Mouse (Mus musculus): ENCODE data around the gene Mecom. TPM values are rescaled to one million over a fixed set of nuclear protein-coding genes. Genes with fewer than 3 reads are reported as not detected.

Mecom gene
- total and polyA plus RNA-seq, 3 experiments, result not detected

DNA sequence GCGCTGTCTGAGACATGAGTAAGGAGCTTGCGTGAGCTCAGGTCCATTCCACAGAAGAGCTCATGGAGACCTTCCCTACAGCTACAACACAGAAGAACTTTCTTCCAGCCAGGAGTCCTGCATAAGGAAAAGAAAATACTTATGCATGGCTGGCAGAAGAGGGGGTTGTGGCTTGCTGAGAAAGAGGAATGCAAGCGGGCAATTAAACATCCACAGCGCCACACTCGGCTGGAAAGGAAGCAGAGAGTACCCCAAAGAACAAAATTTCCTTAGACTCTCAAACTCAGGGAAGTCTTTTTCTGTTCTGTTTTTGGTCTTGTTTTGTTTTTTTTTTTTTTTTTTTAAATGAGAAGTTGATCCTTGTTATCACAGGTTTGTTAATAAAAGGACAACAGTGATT, 300.6 kb downstream of the Mecom start:
- DNase-seq (ENCODE audit: extremely low read depth), result no peak
- Histone ChIP-seq H3K9me3 (replicated peaks; ENCODE audit: low read length) (no peaks in the 10 kb centered on the region), H3K27ac (ENCODE audit: insufficient read depth, low read depth) (no peak overlapping the region), H3K79me2 (replicated peaks; ENCODE audit: control insufficient read depth, extremely low read depth, insufficient read depth, poor library complexity, severe bottlenecking) (no peaks in the 10 kb centered on the region), H3K4me2 (ENCODE audit: insufficient read depth, low read depth, poor library complexity, severe bottlenecking) (no peak overlapping the region), H3K27me3 (replicated peaks) (no peaks in the 10 kb centered on the region), H3K4me1 (ENCODE audit: control insufficient read depth in 1 of 2, insufficient read depth in 2 of 2) (peaks cover 0 to 11% of the 10 kb centered on the region in 2 experiments; a peak in 2 of 4 replicates), H3K36me3 (replicated peaks in 1 of 2; ENCODE audit: control insufficient read depth in 1 of 2, insufficient read depth in 1 of 2, low read length in 1 of 2) (no peaks in the 10 kb centered on the region), H3K9ac (ENCODE audit: insufficient read depth, low read depth) (no peak overlapping the region), H3K4me3 (replicated peaks in 1 of 3; ENCODE audit: low read depth in 2 of 3, low read length in 2 of 3, poor library complexity in 1 of 3) (no peak overlapping the region)
- dilution Hi-C loops (cut with MboI; ENCODE audit: extremely low pct_ligation_motif_present, extremely low pct_unique_long_range_greater_than_20kb, low sequenced_read_pairs), result no loop called here
- in situ Hi-C loops (cut with MboI; ENCODE audit: low pct_ligation_motif_present, low pct_unique_long_range_greater_than_20kb, low sequenced_read_pairs), result no loop called here
- TF ChIP-seq E2F4 (IDR thresholded peaks at IDR 0.05; ENCODE audit: insufficient replicate concordance, low read depth, low read length) (no peak), ZMIZ1 (IDR thresholded peaks at IDR 0.05; ENCODE audit: low read depth, low read length) (no peak), GABPA (IDR thresholded peaks at IDR 0.05; ENCODE audit: insufficient replicate concordance, low read depth, low read length) (no peak), ZNF384 (IDR thresholded peaks at IDR 0.05; ENCODE audit: low read depth, low read length) (no peak), MAX (IDR thresholded peaks at IDR 0.05; ENCODE audit: low read length) (no peak), MAFK (IDR thresholded peaks at IDR 0.05; ENCODE audit: insufficient replicate concordance, low read length) (no peak), RAD21 (IDR thresholded peaks at IDR 0.05; ENCODE audit: low read depth, low read length) (no peak), JUND (conservative IDR thresholded peaks at IDR 0.05; ENCODE audit: low read depth, low read length) (no peak), POLR2A (IDR thresholded peaks at IDR 0.05; ENCODE audit: low read depth, low read length) (no peak), RCOR1 (conservative IDR thresholded peaks at IDR 0.05; ENCODE audit: low read depth, low read length) (no peak), ZKSCAN1 (IDR thresholded peaks at IDR 0.05; ENCODE audit: borderline replicate concordance, low read depth, low read length) (no peak), UBTF (IDR thresholded peaks at IDR 0.05; ENCODE audit: low read depth, low read length) (no peak)

GRCm38 (mm10) chr3:30246431-30247041, 301.3 kb downstream of the Mecom start:
- DNase-seq (ENCODE audit: extremely low read depth), result no peak

GRCm38 (mm10) chr3:30245950-30246349, 301.9 kb downstream of the Mecom start:
- no peak overlapping the region for H3K9ac ChIP-seq (ENCODE audit: insufficient read depth, low read depth)
- TF ChIP-seq MYC (IDR thresholded peaks at IDR 0.05; ENCODE audit: low read depth, low read length), result no peak
- no peak for TF ChIP-seq NRF1 (IDR thresholded peaks at IDR 0.05; ENCODE audit: low read depth, low read length)
- no peak for TF ChIP-seq NELFE (IDR thresholded peaks at IDR 0.05; ENCODE audit: low read depth, low read length)
- TF ChIP-seq MXI1 (IDR thresholded peaks at IDR 0.05; ENCODE audit: low read depth, low read length), result no peak
- no peak for TF ChIP-seq POLR2AphosphoS2 (IDR thresholded peaks at IDR 0.05; ENCODE audit: low read depth, low read length)
- no peak for TF ChIP-seq ZNF384 (IDR thresholded peaks at IDR 0.05; ENCODE audit: low read depth, low read length)
- TF ChIP-seq MAX (IDR thresholded peaks at IDR 0.05; ENCODE audit: low read length), result no peak
- no peaks in the 10 kb centered on the region for H3K27me3 ChIP-seq (replicated peaks)
- no peak overlapping the region for H3K4me2 ChIP-seq (ENCODE audit: insufficient read depth, low read depth, poor library complexity, severe bottlenecking)
- no peaks in the 10 kb centered on the region for H3K36me3 ChIP-seq (replicated peaks in 1 of 2; ENCODE audit: control insufficient read depth in 1 of 2, insufficient read depth in 1 of 2, low read length in 1 of 2)
- no peak overlapping the region for H3K27ac ChIP-seq (ENCODE audit: insufficient read depth, low read depth)
- no peaks in the 10 kb centered on the region for H3K9me3 ChIP-seq (replicated peaks; ENCODE audit: low read length)
- dilution Hi-C loops (cut with MboI; ENCODE audit: extremely low pct_ligation_motif_present, extremely low pct_unique_long_range_greater_than_20kb, low sequenced_read_pairs), result no loop called here
- no peak for DNase-seq (ENCODE audit: extremely low read depth)
- H3K4me3 ChIP-seq (replicated peaks in 1 of 3; ENCODE audit: low read depth in 2 of 3, low read length in 2 of 3, poor library complexity in 1 of 3), result no peak overlapping the region
- in situ Hi-C loops (cut with MboI; ENCODE audit: low pct_ligation_motif_present, low pct_unique_long_range_greater_than_20kb, low sequenced_read_pairs), result no loop called here
- peaks cover 0 to 11% of the 10 kb centered on the region in 2 experiments; a peak in 2 of 4 replicates for H3K4me1 ChIP-seq (ENCODE audit: control insufficient read depth in 1 of 2, insufficient read depth in 2 of 2)
- H3K79me2 ChIP-seq (replicated peaks; ENCODE audit: control insufficient read depth, extremely low read depth, insufficient read depth, poor library complexity, severe bottlenecking), result no peaks in the 10 kb centered on the region

More at GRCm38 (mm10) chr3:30246431-30247041, 301.3 kb downstream of the Mecom start:
- no peaks in the 10 kb centered on the region for H3K27me3 ChIP-seq (replicated peaks)
- H3K27ac ChIP-seq (ENCODE audit: insufficient read depth, low read depth), result no peak overlapping the region
- no peaks in the 10 kb centered on the region for H3K36me3 ChIP-seq (replicated peaks in 1 of 2; ENCODE audit: control insufficient read depth in 1 of 2, insufficient read depth in 1 of 2, low read length in 1 of 2)
- in situ Hi-C loops (cut with MboI; ENCODE audit: low pct_ligation_motif_present, low pct_unique_long_range_greater_than_20kb, low sequenced_read_pairs), result no loop called here
- H3K79me2 ChIP-seq (replicated peaks; ENCODE audit: control insufficient read depth, extremely low read depth, insufficient read depth, poor library complexity, severe bottlenecking), result no peaks in the 10 kb centered on the region
- dilution Hi-C loops (cut with MboI; ENCODE audit: extremely low pct_ligation_motif_present, extremely low pct_unique_long_range_greater_than_20kb, low sequenced_read_pairs), result no loop called here
- TF ChIP-seq USF1 (IDR thresholded peaks at IDR 0.05; ENCODE audit: low read depth, low read length), result no peak
- TF ChIP-seq JUND (conservative IDR thresholded peaks at IDR 0.05; ENCODE audit: low read depth, low read length), result no peak
- TF ChIP-seq RAD21 (IDR thresholded peaks at IDR 0.05; ENCODE audit: low read depth, low read length), result no peak
- H3K9me3 ChIP-seq (replicated peaks; ENCODE audit: low read length), result no peaks in the 10 kb centered on the region
- no peak overlapping the region for H3K4me2 ChIP-seq (ENCODE audit: insufficient read depth, low read depth, poor library complexity, severe bottlenecking)
- peaks cover 0 to 11% of the 10 kb centered on the region in 2 experiments; a peak in 2 of 4 replicates for H3K4me1 ChIP-seq (ENCODE audit: control insufficient read depth in 1 of 2, insufficient read depth in 2 of 2)
- no peak overlapping the region for H3K4me3 ChIP-seq (replicated peaks in 1 of 3; ENCODE audit: low read depth in 2 of 3, low read length in 2 of 3, poor library complexity in 1 of 3)
- no peak overlapping the region for H3K9ac ChIP-seq (ENCODE audit: insufficient read depth, low read depth)

Measured in CH12.LX (cell line).